Mouse (Mus musculus): ENCODE data around the gene Smyd3.

DNA sequence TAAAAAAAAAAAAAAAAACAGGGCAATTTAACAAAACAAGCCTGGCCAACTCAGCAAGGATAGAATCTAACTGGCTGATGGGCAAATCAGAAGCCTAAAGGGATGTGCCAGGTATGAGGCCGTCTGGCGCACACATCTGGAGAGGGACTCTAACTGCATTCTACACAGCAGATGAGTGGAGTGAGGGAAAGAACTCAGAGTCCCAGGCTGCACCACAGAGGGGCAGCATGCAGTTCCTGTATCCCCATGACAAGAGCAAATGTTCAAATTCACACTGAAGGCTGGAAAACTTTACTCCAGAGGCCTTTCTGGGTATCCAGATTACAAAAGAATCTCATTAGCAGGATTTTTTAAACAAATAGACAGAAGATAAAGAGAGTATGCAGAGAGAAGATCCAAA is 366.6 kb downstream of the Smyd3 start:
- no peak for TF ChIP-seq CTCF (IDR thresholded peaks at IDR 0.05; ENCODE audit: insufficient read depth, low read depth, low read length)
- no peak for TF ChIP-seq POLR2A (IDR thresholded peaks at IDR 0.05; ENCODE audit: insufficient read depth, low read depth, low read length)

Measured in olfactory bulb, adult 2 months (tissue).